Mouse (Mus musculus) thymus, postnatal 14 days (tissue): ENCODE measurements at regions not wholly inside any gene's neighbourhood (a gene's known extent, or its start where the extent isn't known, plus 50 kb on each side); places are given as distances from the start of the nearest gene placed in this dataset.
A peak's percentile ranks its signal among the peaks of the same experiment; 100 is the strongest.

ENCODE experiments used
- DNase-seq: peaks from one replicate; pipeline ENCODE4 v3.0.0; 2021

GRCm38 (mm10) chr7:68686396-68687139, 62.5 kb downstream of the Arrdc4 start:
- no peak for DNase-seq

DNA sequence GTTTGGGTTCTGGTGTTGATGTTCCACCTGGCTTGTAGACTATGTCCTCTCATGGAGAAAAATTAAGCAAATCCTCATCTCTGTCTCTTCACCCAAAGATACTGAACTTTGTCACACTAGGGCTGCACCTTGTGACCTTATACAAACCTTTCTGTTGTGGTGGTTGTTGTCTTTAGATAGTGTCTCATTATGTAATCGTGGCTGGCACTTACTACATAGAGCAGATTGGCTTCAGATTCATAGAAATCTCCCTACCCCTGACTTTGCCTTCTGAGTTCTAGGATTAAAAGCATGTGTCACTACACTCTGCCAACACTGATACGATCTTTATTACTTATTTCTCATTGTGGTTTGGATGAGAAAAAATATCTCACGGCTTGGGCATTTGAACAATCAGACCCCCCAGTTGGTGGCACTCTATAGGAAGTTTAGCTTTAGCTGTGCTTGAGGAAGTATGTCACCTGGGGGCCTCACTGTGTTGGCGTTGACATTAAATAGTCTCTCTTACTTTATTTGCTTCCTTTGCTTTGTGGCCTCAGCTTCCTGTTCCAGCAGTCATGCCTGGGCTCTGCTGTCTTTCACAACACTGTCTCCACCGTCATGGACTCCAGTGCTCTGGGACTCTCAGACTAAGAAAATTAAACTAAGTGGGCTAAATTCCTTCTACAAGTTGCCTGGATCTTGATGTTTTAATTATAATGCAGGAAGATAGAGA, 66.0 kb downstream of the Arrdc4 start:
- no peak for DNase-seq

GRCm38 (mm10) chr7:68682318-68682728, 66.7 kb downstream of the Arrdc4 start:
- DNase-seq = no peak

DNA sequence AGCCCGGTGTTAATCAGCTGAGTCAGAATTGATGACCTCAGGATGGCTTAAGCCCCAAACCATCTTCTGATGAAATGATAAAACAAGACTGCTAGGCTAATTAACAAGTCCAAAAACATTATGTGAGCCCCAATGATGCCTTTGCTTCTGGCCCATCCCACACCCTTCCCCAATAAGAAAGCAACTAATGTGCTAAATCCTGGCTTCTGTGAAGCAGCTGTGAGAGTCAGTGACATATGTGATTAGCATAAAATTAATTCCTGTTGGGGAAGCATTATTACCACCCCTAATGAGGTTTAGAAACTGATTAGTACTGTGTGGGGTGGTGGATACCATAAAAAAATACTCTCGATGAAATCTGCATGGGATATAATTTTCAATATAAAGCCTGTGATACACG, 69.3 kb downstream of the Arrdc4 start:
- DNase-seq = no peak

DNA sequence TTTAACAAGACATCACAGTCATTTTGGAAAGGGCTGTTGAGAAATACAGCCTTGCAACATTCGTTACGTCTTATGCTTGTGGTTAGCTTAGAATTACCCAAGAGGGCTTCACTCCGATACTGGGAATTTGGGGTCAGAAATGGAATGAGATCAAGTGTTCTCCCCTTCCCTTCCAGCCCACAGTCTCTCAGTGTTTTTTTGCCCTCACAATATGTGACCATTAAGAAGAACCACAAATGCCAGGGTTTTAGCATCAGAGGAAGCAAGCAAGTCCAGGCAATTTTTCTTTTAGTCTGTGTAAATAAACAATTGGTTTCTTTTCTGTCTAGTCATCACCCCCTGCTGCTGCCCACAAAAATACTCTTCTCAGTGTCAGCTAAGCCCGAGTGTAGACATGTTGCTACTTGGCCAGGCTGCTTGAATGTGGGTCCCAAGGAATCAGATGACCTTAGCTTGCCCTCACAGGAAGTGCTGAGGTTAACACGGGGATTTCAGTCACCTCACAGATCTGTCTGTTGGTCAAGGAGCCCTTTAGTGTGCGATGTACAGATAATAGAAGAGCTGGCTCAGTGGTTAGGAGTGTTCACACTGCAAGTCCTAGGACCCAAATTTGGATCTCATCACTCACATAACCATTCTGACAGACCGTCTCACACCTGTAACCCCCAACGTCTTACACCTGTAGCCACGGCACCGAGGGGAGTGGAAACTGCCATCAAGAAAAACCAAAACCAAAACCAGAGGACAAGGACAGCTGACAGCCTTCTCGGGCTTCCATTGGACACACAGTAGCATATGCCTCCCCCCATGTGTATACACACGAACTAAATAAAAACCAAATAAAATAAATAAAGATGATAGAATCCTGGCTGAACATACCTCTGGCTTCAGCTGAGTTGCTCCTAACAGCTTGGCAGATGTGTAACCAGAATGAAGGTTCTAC, 81.0 kb downstream of the Arrdc4 start:
- DNase-seq = no peak

GRCm38 (mm10) chr7:68667215-68667614, 81.8 kb downstream of the Arrdc4 start:
- DNase-seq = no peak

DNA sequence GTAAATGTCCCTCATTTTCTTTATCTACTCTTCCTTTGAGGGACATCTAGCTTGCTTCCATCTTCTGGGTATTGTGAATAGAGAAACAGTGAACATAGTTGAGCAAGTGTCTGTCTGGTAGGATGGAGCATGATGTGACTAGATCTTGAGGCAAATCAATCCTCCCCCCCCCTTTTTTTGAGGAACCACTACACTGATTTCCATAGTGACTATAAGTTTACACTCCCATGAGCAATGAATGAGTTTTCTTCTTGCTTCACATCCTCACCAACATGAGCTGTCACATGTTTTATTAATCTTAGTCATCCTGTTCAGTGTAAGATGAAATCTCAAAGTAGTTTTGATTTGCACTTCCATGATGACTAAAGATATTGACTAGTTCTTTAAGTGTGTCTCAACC, 92.7 kb downstream of the Arrdc4 start:
- DNase-seq = no peak

GRCm38 (mm10) chr7:68653534-68653933, 95.5 kb downstream of the Arrdc4 start:
- no peak for DNase-seq

GRCm38 (mm10) chr7:68651418-68651817, 97.6 kb downstream of the Arrdc4 start:
- no peak for DNase-seq

GRCm38 (mm10) chr7:68637556-68638215, 111.4 kb downstream of the Arrdc4 start:
- DNase-seq = no peak

- no peak for DNase-seq
Observed at GRCm38 (mm10) chr7:68621080-68621479, 128.0 kb downstream of the Arrdc4 start.

GRCm38 (mm10) chr7:68610499-68610898, 138.5 kb downstream of the Arrdc4 start:
- no peak for DNase-seq

DNA sequence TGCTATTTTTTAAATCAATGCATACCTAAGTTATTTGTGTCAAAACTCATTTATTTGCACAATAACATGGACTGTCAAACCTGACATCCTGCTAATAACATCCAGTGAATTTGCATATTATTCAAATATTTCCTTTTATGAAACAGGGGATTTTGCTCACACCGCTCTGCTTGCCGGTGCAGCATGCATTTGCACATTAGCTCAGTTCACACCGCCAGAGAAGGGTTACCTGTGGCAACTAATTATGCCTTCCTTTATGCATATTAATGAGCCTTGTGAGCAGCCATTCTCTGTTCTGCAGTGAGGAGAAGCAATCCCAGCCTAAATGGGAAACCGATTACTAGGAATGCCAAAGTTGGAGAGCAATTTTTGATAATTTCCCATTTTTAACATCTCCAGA, 141.9 kb downstream of the Arrdc4 start:
- DNase-seq = no peak

- DNase-seq = no peak
Observed at GRCm38 (mm10) chr7:68606278-68606677, 142.8 kb downstream of the Arrdc4 start.

DNA sequence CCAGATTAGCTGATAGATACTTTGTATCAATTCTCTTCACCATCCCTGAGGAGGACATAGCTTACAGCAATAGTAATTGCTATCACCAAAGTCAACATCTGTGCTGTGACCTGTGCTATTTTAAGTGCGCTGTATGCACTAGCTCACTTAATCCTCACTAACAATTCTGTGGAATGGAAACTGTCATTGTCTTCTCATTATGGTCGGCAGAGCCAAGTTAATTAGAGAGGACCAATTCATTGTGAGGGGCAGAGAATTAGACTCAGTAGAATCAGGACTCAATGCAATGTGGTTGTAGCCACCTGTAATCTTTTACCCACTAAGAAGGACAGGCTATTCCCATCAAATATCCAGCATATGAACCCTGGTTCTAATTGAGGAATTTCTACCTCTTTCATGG, 145.3 kb downstream of the Arrdc4 start:
- no peak for DNase-seq

DNA sequence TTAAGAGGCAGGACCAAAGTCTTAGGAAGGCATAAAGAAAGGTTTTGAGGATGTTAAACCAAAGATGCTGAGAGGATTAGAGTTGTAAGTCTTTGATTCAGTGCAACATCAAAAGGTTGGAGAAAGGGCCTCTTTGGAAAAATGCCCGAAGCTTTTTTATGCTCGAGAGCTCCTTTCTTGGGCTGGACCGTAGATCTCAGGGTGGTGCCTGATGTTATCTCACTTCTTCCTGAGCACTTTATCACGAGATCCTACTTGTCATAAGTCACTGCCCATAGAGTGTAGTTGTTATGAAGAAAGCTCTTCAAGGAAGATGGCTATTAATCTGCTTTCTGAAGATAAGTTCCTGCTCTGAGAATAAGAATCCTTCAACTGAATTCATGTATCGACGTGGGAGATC, 147.0 kb downstream of the Arrdc4 start:
- DNase-seq = no peak

GRCm38 (mm10) chr7:68594017-68594386, 155.0 kb downstream of the Arrdc4 start:
- DNase-seq = no peak

GRCm38 (mm10) chr7:68593344-68594016, 155.6 kb downstream of the Arrdc4 start:
- no peak for DNase-seq

- no peak for DNase-seq
Observed at GRCm38 (mm10) chr7:68582540-68583325, 166.3 kb downstream of the Arrdc4 start.

DNA sequence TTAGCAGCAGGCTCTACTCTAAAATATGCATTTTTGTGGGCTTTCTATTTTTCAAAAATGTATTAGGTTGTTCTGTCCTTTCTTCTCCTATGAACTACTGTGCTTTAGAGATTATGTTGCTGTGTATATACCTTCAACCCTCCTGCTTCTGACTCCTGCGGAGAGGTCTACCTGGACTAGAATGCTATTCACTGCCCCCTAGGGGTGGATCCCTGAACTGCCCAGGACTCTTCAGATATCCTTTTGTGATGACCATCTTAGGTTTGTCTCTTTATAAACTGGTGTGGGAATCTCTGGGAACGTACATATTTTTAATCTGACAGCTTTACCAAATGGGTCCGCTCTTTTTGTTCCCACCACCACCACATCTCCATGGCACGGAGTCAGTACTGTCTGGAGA, 168.4 kb downstream of the Arrdc4 start:
- peak; percentile 36 for DNase-seq

- peak; percentile 75 for DNase-seq
Observed at GRCm38 (mm10) chr7:68579666-68580065, 169.4 kb downstream of the Arrdc4 start.
